Mouse (Mus musculus) limb, embryonic 15.5 days (tissue): ENCODE measurements around the gene Acvr1b. TPM values are rescaled to one million over a fixed set of nuclear protein-coding genes. Genes with fewer than 3 reads are reported as not detected.

ENCODE experiments used
- ATAC-seq: fragments of 200-750 bp; cut with Nextera tagmentation; 2 replicates; pipeline ENCODE4 v1.8.0; 2017; ENCODE audit warnings: low read depth, moderate TSS enrichment; ENCODE audit not compliant: insufficient number of reproducible peaks, low FRiP score, low TSS enrichment
- H3K27ac ChIP-seq: fragments of 300-500 bp; sonication (generic); 2 replicates; pipeline ENCODE4 v1.5.1; 2015; ENCODE audit warnings: moderate library complexity, mild to moderate bottlenecking, inconsistent platforms
- H3K27me3 ChIP-seq: fragments of 300-500 bp; sonication (generic); 2 replicates; pipeline ENCODE4 v1.6.1; 2015; ENCODE audit warnings: inconsistent platforms
- H3K36me3 ChIP-seq: fragments of 300-500 bp; sonication (generic); 2 replicates; pipeline ENCODE4 v1.6.1; 2015; ENCODE audit warnings: inconsistent platforms
- H3K4me1 ChIP-seq: fragments of 300-500 bp; sonication (generic); 2 replicates; pipeline ENCODE4 v1.6.1; 2015; ENCODE audit warnings: inconsistent platforms
- H3K4me2 ChIP-seq: fragments of 300-500 bp; sonication (generic); 2 replicates; pipeline ENCODE4 v1.6.1; 2015; ENCODE audit warnings: mild to moderate bottlenecking, inconsistent platforms
- H3K4me3 ChIP-seq: fragments of 300-500 bp; sonication (generic); 2 replicates; pipeline ENCODE4 v1.5.1; 2015; ENCODE audit warnings: mild to moderate bottlenecking, inconsistent platforms
- H3K9ac ChIP-seq: fragments of 300-500 bp; sonication (generic); 2 replicates; pipeline ENCODE4 v1.6.1; 2015; ENCODE audit warnings: inconsistent platforms
- H3K9me3 ChIP-seq: fragments of 300-500 bp; sonication (generic); 2 replicates; pipeline ENCODE4 v1.6.1; 2016; ENCODE audit warnings: inconsistent platforms
- WGBS: fragments of 180-500 bp; shearing (Covaris S2); methylation state at CpG from one replicate; pipeline ENCODE4 v1.1.7; 2015; 5-methylcytosine and 5-hydroxymethylcytosine counted together
- polyA plus RNA-seq: library from polyadenylated mRNA; unstranded; fragments of >200 nt; fragmentation: Nextera tagmentation; extraction: Ambion mirVana; gene quantifications from 2 replicates; pipeline ENCODE4 v1.2.1, GENCODE M21; 2015

The Acvr1b gene
- polyA plus RNA-seq, 1 experiment from 2014 or later: 10.9 TPM

DNA sequence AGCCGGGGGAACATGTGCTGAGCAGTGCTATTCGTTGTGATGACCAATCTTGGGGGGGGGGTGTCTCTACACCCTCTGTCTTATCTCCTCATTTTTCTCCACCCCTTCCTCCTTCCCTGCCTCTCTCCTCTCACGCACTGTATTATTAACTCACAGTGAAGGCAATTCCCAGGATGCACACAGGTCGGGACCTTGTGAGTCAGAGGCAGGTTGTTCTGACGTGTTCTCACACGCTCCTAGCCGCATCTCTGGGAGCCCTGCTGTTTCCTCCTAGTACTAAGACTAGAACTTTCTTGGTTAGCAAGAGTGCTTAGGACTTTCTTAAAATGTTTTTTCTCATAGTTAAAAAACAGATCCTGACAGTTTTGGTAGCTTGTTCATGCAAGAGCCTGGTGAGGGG lies 30.9 kb downstream of the Acvr1b start:
- no peaks in the 10 kb centered on the region for H3K27me3 ChIP-seq
- no peaks in the 10 kb centered on the region for H3K9me3 ChIP-seq
- ATAC-seq: no peak
- H3K4me2 ChIP-seq: no peak overlapping the region
- 74% methylated on average over 7 of the region's 7 CpGs for WGBS
- H3K4me3 ChIP-seq: no peak overlapping the region
- no peak overlapping the region for H3K27ac ChIP-seq
- no peaks in the 10 kb centered on the region for H3K4me1 ChIP-seq
- no peak overlapping the region for H3K9ac ChIP-seq
- peaks cover 90% of the 10 kb centered on the region for H3K36me3 ChIP-seq

DNA sequence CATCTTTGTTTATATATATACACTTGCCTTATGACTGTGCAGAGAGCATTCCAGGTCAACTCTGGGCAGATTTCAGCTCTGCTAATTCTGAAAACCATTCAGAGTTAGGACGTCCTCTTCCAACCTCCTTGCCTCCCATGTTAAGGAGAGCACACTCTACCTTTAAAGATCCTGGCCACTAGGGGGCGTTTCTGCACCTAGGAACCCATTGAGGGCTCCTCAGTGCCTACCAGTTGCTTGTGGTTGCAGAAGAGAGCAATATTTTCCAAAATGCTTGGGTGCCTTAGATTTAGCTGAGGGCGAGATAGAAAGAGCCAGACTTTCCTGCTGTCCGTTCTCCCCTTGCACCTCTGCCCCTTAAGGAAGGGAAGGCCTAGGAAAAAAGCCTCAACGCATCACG lies 36.4 kb downstream of the Acvr1b start:
- WGBS: 63% methylated on average over 6 of the region's 6 CpGs
- 0 out of 2 replicates have a peak, but pooled peaks have one; percentile 59 for ATAC-seq
- Histone ChIP-seq H3K36me3 (peaks cover 71% of the 10 kb centered on the region), H3K27me3 (no peaks in the 10 kb centered on the region), H3K4me2 (no peak overlapping the region), H3K4me1 (0 out of 2 replicates have a peak, but pooled peaks cover 5% of the 10 kb centered on the region), H3K9me3 (no peaks in the 10 kb centered on the region), H3K27ac (no peak overlapping the region; the same call in 1 of the 2 replicates), H3K9ac (no peak overlapping the region), H3K4me3 (no peak overlapping the region)

DNA sequence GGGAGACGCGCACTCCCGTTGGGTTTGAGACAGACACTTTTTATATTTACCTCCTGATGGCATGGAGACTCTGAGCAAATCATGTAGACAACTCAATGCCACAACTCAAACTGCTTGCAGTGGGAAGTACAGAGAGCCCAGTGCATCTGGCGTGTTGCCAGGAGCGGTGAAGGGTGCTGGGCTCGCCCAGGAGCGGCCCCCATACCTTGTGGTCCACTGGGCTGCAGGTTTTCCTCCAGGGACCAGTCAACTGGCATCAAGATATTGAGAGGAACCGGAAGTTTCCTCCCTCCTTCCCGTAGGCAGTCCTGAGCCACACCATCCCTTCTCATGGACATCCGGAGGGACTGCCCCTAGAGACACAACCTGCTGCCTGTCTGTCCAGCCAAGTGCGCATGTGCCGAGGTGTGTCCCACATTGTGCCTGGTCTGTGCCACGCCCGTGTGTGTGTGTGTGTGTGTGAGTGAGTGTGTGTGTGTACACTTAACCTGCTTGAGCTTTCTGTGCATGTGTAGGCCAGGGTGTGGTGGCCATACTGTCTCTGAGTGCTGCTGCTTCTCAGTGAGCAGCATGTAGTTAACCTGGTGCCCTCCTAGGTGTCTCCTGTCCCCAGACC lies 37.2 kb downstream of the Acvr1b start:
- no peak for ATAC-seq
- 0 out of 2 replicates have a peak, but pooled peaks cover 5% of the 10 kb centered on the region for H3K4me1 ChIP-seq
- WGBS: 89% methylated on average over 14 of the region's 14 CpGs

DNA sequence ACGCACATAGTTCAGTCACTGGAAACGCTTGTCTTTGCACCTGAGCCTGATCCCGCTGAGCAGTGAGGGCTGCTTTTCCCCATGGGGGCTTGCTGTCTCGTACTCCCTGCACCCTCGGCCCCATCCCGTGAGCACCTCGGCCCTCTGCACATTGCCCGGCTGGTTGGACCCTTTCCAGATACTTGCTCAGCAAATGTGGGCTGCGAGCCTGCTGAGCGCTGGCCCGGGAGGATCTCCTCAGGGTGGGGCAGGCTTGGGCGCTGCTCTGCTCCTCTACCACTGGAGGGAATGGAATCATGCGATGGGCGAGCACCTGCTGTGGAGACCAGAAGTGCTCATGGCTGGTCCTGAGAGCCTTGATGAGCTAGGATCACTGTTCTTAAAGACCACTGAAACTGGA lies 38.6 kb downstream of the Acvr1b start:
- Histone ChIP-seq H3K27ac (no peak overlapping the region), H3K9ac (no peak overlapping the region), H3K27me3 (no peaks in the 10 kb centered on the region), H3K4me2 (no peak overlapping the region), H3K9me3 (no peaks in the 10 kb centered on the region), H3K4me3 (no peak overlapping the region), H3K4me1 (0 out of 2 replicates have a peak, but pooled peaks cover 5% of the 10 kb centered on the region), H3K36me3 (peaks cover 52% of the 10 kb centered on the region)
- 74% methylated on average over 14 of the region's 14 CpGs for WGBS
- ATAC-seq: no peak

More for the DNA sequence above, 37.2 kb downstream of the Acvr1b start:
- Histone ChIP-seq H3K36me3 (peaks cover 65% of the 10 kb centered on the region), H3K4me3 (no peak overlapping the region), H3K27me3 (no peaks in the 10 kb centered on the region), H3K4me2 (no peak overlapping the region), H3K9ac (no peak overlapping the region), H3K27ac (no peak overlapping the region), H3K9me3 (no peaks in the 10 kb centered on the region)

DNA sequence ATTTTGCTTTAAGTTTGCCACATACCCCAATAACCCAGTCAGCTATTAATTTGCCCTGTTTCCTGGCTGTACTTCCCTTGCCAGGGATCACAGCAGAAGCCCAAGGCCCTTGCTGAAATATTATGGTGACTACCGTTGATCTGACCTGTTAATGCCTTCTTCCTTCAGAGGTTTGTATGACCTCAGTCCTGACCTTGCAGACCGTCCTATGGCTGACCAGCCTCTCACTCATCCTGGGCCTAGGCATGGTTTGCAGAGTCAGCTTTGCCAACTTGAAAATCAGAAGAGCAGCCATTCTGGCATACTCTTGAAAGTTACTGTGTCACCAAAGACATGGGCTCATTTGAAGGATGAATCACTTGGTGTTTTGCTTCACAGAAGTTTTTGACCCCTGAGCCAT lies 41.3 kb downstream of the Acvr1b start:
- Histone ChIP-seq H3K4me1 (0 out of 2 replicates have a peak, but pooled peaks cover 8% of the 10 kb centered on the region), H3K9ac (no peak overlapping the region), H3K4me2 (no peak overlapping the region), H3K36me3 (peaks cover 33% of the 10 kb centered on the region), H3K9me3 (no peaks in the 10 kb centered on the region), H3K27me3 (no peaks in the 10 kb centered on the region), H3K4me3 (no peak overlapping the region), H3K27ac (no peak overlapping the region)
- no peak for ATAC-seq
- 71% methylated on average over 2 of the region's 2 CpGs for WGBS

DNA sequence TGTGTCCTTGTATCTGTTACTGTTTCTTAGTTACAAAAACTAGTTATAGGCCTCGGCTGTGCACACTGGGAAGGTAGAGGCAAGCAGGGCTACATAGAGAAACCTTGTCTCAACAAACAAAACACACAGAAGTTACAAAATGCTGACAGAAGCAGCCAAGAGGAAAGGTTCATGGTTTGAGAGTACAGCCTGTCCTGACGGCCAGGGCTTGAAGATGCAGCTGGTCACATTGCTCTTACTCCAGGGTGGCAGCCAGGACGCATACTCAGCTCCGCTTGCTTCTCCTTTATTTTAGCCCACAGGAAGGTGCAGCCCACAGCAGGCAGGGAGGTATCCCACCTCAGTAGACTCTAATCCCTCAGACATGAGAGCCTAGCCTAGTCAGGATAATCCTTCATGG lies 42.2 kb downstream of the Acvr1b start:
- ATAC-seq: no peak
- Histone ChIP-seq H3K27me3 (no peaks in the 10 kb centered on the region), H3K27ac (no peak overlapping the region), H3K4me3 (no peak overlapping the region), H3K36me3 (peaks cover 24% of the 10 kb centered on the region), H3K4me2 (no peak overlapping the region), H3K9ac (no peak overlapping the region), H3K9me3 (no peaks in the 10 kb centered on the region), H3K4me1 (peaks cover 12% of the 10 kb centered on the region)
- 79% methylated on average over 4 of the region's 4 CpGs for WGBS

DNA sequence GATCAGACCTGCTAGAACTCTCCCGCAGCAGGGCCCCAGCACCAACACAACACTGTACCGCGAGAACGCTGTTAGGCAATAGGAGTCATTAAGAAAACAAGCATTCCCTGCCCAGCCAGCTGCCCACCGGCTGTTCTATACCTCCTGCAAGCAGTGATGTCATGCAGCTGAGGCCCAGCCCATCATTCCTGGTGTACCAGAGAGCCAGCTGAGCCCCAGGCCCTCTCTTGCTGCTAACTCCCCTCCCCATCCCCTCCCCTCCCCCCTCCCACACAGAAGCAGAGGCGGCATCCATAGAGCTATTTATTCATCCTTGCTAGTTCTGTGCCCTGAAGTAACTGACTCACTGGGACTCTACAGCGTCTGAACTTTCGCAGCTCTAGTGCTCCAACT lies 47.0 kb downstream of the Acvr1b start:
- Histone ChIP-seq H3K4me2 (peak overlapping the region; percentile 45; the same call in 1 of the 2 replicates), H3K4me3 (no peak overlapping the region), H3K9me3 (no peaks in the 10 kb centered on the region), H3K4me1 (peaks cover 57% of the 10 kb centered on the region), H3K27ac (peak overlapping the region; percentile 84), H3K36me3 (no peaks in the 10 kb centered on the region), H3K9ac (no peak overlapping the region), H3K27me3 (no peaks in the 10 kb centered on the region)
- whole genome bisulfite sequencing: 6% methylated on average over 8 of the region's 8 CpGs
- ATAC-seq: peak; percentile 32; the same call in 1 of the 2 replicates

DNA sequence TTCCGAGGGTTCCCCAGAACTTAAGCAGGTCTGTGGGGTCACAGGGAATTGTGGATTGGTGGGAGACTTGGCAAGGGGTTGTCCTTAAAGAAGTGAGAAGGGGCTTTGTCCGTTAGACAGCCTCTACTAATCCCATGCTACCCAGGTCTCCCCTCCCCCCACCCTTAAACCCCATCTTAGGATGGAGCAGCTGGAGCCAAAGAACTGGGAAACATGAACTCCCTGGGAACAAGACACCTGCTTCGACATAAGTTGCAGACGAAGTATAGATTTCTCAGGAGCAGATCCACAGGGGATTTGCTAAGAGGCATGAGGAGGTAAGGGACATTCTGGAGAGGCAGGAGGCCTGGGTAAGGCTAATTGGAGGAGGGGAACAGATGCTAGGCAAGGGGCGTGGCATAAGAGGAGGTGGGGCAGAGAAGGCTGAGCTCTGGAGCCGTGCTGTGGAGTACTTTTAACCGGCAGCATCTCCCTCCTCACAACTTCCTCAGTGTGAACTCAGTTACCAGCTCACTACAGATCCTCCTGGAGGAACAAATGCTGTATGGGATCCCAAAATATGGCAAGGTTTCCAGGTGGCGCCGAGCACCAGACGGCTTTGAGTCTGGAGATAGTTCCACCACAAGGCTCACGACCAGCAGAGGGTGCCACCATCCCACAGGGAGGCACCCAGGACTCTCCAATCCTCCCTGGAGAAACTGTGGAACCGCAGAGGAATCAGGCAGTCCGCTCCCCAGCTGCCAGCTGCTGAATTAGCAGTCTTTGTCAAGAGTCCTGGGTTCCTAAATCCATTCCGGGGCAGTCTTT lies 47.6 kb downstream of the Acvr1b start:
- H3K4me2 ChIP-seq: peak overlapping the region; percentile 45
- H3K9me3 ChIP-seq: no peaks in the 10 kb centered on the region
- no peaks in the 10 kb centered on the region for H3K36me3 ChIP-seq
- no peaks in the 10 kb centered on the region for H3K27me3 ChIP-seq
- H3K4me1 ChIP-seq: peaks cover 61% of the 10 kb centered on the region
- peak overlapping the region; percentile 84 for H3K27ac ChIP-seq
- WGBS: 4% methylated on average over 14 of the region's 14 CpGs
- H3K4me3 ChIP-seq: peak overlapping the region; percentile 24
- ATAC-seq: no peak; the same call in 1 of the 2 replicates
- no peak overlapping the region for H3K9ac ChIP-seq

DNA sequence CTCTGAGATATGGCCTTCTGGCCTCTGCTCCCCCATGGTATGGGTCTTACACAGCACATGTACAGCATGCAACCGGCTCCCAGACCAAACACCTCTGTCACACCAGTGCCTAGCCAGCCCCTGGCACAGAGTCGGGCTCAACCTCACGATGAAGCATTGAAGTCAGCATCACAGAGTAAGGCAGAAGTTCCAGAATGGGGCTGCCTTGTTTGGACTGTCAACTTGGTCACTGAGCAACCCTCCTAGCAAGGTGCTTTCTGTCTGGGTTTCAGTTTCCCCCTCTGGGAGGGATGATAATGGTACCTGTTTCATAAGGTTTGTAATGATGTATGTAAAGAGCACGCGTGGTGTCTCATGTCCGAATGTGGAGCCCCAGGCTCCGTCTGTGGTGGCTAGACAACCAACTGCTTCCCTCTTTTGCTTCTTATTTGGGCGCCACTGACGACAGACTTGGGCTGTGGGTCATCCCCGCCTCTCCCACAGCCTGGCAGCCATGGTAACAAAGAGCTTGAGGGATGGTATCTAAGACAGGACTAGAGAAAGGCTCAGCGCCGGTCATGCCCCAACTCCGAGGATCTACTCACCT lies 49.1 kb downstream of the Acvr1b start:
- no peak overlapping the region for H3K27ac ChIP-seq
- 54% methylated on average over 13 of the region's 13 CpGs for WGBS
- no peak overlapping the region for H3K9ac ChIP-seq
- H3K9me3 ChIP-seq: no peaks in the 10 kb centered on the region
- no peak overlapping the region for H3K4me3 ChIP-seq
- 0 out of 2 replicates have a peak overlapping the region, but pooled peaks have one; percentile 3 for H3K4me2 ChIP-seq
- no peaks in the 10 kb centered on the region for H3K27me3 ChIP-seq
- ATAC-seq: no peak
- H3K4me1 ChIP-seq: peaks cover 74% of the 10 kb centered on the region
- no peaks in the 10 kb centered on the region for H3K36me3 ChIP-seq

DNA sequence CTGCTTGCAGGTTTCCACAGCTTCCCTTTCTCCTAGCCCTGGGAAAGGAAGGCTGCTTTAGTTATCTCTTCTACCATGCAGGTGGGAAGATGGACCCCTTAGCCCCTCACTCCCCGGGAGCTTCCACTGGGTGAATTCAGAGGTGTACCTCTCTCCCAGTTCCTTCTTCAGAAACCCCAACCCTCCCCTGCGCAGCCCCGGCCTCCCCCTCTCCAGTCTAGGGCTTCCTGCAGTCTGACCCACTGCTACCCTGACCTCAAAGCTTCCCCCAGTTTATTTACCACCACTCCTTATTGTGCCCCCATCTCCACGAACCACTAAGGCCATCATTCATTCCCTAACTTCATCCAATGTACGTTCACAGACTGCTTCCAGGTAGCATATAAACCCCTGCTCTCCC lies 49.7 kb downstream of the Acvr1b start:
- Histone ChIP-seq H3K4me1 (peaks cover 80% of the 10 kb centered on the region), H3K9ac (peak overlapping the region; percentile 61; the same call in 1 of the 2 replicates), H3K9me3 (no peaks in the 10 kb centered on the region), H3K4me2 (peak overlapping the region; percentile 87), H3K27me3 (no peaks in the 10 kb centered on the region), H3K27ac (peak overlapping the region; percentile 91; the same call in 1 of the 2 replicates), H3K4me3 (peak overlapping the region; percentile 78), H3K36me3 (no peaks in the 10 kb centered on the region)
- 10% methylated on average over 5 of the region's 5 CpGs for WGBS
- ATAC-seq: no peak

DNA sequence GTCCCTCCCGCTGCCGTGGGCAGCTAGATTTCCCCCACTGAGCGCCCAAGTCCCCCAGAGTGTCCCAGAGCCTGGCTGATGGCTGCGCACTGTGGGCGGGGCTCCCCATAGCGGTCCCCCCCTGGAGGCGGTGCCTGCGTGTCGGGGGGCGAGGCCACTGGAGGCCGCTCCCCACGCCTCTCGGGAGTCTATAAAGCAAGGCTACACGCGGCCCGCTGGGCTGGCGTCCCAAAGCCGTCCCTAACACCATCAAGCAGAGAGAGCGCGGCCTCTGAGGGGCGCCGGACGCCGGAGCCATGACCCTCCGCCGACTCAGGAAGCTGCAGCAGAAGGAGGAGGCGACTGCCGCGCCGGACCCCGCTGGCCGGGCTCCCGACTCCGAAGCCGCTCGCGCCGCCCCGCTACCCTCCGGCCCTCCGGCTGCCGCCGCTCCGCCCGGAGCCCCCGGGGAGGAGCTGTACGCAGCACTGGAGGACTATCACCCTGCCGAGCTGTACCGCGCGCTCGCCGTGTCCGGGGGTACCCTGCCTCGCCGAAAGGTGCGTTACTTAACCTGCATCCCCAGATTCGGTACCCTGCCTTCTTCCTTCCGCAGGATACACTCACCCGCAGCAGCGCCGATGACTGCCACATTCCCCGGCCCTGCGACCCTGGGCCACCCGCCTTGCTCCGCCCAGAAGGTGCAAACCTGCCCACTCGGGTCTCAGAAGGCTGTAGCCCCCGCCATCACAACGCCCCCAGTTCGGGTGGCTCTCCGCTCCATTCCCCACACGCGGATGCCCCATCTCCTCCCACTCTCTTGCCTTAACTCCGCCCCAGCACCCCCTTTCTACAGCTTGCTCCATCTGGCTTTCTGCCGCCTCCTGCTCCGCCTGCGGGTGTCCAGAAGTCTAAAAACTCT lies 50.4 kb downstream of the Acvr1b start, which contains the start of gene Grasp:
Grasp (plus strand) TSS at position 183 of the 901 bp plus-strand sequence.
- Histone ChIP-seq H3K27me3 (no peaks in the 10 kb centered on the region), H3K36me3 (peaks cover 5% of the 10 kb centered on the region), H3K4me1 (peaks cover 87% of the 10 kb centered on the region), H3K4me3 (peak within 1 kb of the TSS; percentile 78), H3K27ac (peak within 1 kb of the TSS; percentile 91), H3K9ac (peak within 1 kb of the TSS; percentile 61), H3K4me2 (peak within 1 kb of the TSS; percentile 87), H3K9me3 (no peaks in the 10 kb centered on the region)
- ATAC-seq: peak; percentile 83
- WGBS: under 1% methylated on average over 77 of the region's 77 CpGs
